Mouse (Mus musculus) neural tube, embryonic 12.5 days (tissue): ENCODE measurements around the gene Ston1. TPM values are rescaled to one million over a fixed set of nuclear protein-coding genes. Genes with fewer than 3 reads are reported as not detected.

Source experiments
- ATAC-seq: fragments of 200-750 bp; cut with Nextera tagmentation; 2 replicates; pipeline ENCODE4 v1.8.0; 2017; ENCODE audit warnings: low read depth, mild to moderate bottlenecking, moderate TSS enrichment, moderate library complexity; ENCODE audit not compliant: low FRiP score
- H3K27ac ChIP-seq: fragments of 300-500 bp; sonication (generic); 2 replicates; pipeline ENCODE4 v1.5.1; 2016
- H3K27me3 ChIP-seq: fragments of 300-500 bp; sonication (generic); replicated peaks from 2 replicates; pipeline ENCODE4 v1.6.1; 2016; ENCODE audit warnings: mild to moderate bottlenecking
- H3K36me3 ChIP-seq: fragments of 300-500 bp; sonication (generic); 2 replicates; pipeline ENCODE4 v1.6.1; 2016; ENCODE audit warnings: mild to moderate bottlenecking
- H3K4me1 ChIP-seq: fragments of 300-500 bp; sonication (generic); 2 replicates; pipeline ENCODE4 v1.6.1; 2016
- H3K4me2 ChIP-seq: fragments of 300-500 bp; sonication (generic); replicated peaks from 2 replicates; pipeline ENCODE4 v1.6.1; 2016; ENCODE audit warnings: mild to moderate bottlenecking
- H3K4me3 ChIP-seq: fragments of 300-500 bp; sonication (generic); 2 replicates; pipeline ENCODE4 v1.5.1; 2016
- H3K9ac ChIP-seq: fragments of 300-500 bp; sonication (generic); 2 replicates; pipeline ENCODE4 v1.6.1; 2016; ENCODE audit warnings: mild to moderate bottlenecking
- H3K9me3 ChIP-seq: fragments of 300-500 bp; sonication (generic); 2 replicates; pipeline ENCODE4 v1.6.1; 2016; ENCODE audit warnings: mild to moderate bottlenecking
- WGBS: fragments of 180-500 bp; shearing (Covaris S2); methylation state at CpG from one replicate; pipeline ENCODE4 v1.1.7; 2016; 5-methylcytosine and 5-hydroxymethylcytosine counted together
- polyA plus RNA-seq: library from polyadenylated mRNA; unstranded; fragments of >200 nt; fragmentation: Nextera tagmentation; extraction: Ambion mirVana; gene quantifications from 2 replicates; pipeline ENCODE4 v1.2.1, GENCODE M21; 2016

Gene Ston1
- polyA plus RNA-seq, 1 experiment from 2014 or later = 2.4 TPM

GRCm38 (mm10) chr17:88614234-88614633, 16.8 kb downstream of the Ston1 start:
- ATAC-seq = no peak
- Histone ChIP-seq H3K27me3 (no peaks in the 10 kb centered on the region), H3K4me1 (no peaks in the 10 kb centered on the region), H3K36me3 (no peaks in the 10 kb centered on the region), H3K9me3 (no peaks in the 10 kb centered on the region), H3K9ac (no peak overlapping the region), H3K4me2 (no peak overlapping the region), H3K4me3 (no peak overlapping the region), H3K27ac (no peak overlapping the region)
- 82% methylated on average over 3 of the region's 3 CpGs for WGBS

DNA sequence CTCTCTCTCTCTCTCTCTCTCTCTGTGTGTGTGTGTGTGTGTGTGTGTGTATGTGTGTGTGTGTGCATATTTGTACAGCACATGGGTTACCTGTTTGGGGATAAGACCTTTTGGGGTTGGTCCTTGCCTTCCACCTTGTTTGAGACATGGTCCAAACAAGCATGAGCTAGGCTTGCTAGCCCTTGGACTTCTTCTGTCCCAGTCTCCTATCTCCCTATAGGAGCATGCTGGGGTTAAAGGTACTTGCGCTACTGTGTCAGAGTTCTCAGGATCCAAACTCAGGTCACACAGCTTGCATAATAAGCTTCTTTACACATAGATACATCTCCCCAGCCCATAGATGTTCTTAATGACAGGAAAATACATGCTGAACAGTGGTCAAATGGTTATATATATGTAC, 17.2 kb downstream of the Ston1 start:
- no peak overlapping the region for H3K9ac ChIP-seq
- no peaks in the 10 kb centered on the region for H3K4me1 ChIP-seq
- WGBS = 93% methylated on average over 1 of the region's 1 CpGs
- no peak overlapping the region for H3K4me2 ChIP-seq
- H3K36me3 ChIP-seq = no peaks in the 10 kb centered on the region
- no peaks in the 10 kb centered on the region for H3K9me3 ChIP-seq
- no peaks in the 10 kb centered on the region for H3K27me3 ChIP-seq
- H3K27ac ChIP-seq = no peak overlapping the region
- H3K4me3 ChIP-seq = no peak overlapping the region
- ATAC-seq = no peak

DNA sequence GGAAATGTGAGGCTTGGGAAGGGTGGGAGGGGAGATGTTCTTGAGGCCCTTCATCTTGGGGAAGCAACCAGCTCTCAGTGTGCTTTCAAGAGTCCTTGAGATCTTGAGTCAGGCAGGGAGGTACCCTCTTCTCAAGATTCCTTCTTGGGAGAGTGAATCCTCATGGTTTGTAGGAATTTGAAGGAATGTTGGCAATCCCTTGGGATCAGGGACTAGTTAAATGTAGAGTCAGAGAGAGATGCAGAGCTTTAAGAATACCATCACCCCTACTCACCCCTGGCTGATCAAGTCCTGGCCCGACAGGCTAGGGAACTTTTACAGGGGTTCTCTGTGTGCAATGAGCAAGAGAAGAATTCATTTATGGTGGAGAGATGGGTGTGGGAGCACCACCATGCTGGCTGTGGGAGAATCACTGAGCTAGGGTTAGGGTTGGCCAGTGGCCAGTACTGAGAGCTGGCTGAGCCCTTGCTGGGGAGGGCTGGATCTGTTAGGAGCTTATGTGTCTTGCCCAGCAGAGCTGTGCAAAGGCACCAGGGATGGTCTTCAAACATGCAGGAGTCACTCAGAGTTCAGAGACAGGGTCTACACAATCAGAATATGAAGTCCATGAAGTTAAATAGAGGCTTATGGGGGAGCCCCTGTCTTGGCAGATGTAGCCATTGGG, 18.1 kb downstream of the Ston1 start:
- Histone ChIP-seq H3K36me3 (no peaks in the 10 kb centered on the region), H3K4me3 (no peak overlapping the region), H3K4me1 (no peaks in the 10 kb centered on the region), H3K4me2 (no peak overlapping the region), H3K9me3 (no peaks in the 10 kb centered on the region), H3K27ac (no peak overlapping the region), H3K9ac (no peak overlapping the region), H3K27me3 (no peaks in the 10 kb centered on the region)
- ATAC-seq = no peak
- 94% methylated on average over 1 of the region's 1 CpGs for WGBS

- Histone ChIP-seq H3K27ac (no peak overlapping the region), H3K4me3 (no peak overlapping the region), H3K27me3 (no peaks in the 10 kb centered on the region), H3K9ac (no peak overlapping the region), H3K4me2 (no peak overlapping the region), H3K36me3 (no peaks in the 10 kb centered on the region), H3K9me3 (no peaks in the 10 kb centered on the region), H3K4me1 (no peaks in the 10 kb centered on the region)
- 84% methylated on average over 4 of the region's 4 CpGs for WGBS
- ATAC-seq = no peak
Measured at GRCm38 (mm10) chr17:88620935-88621334, 23.5 kb downstream of the Ston1 start.

GRCm38 (mm10) chr17:88621374-88621773, 23.9 kb downstream of the Ston1 start:
- no peak for ATAC-seq

DNA sequence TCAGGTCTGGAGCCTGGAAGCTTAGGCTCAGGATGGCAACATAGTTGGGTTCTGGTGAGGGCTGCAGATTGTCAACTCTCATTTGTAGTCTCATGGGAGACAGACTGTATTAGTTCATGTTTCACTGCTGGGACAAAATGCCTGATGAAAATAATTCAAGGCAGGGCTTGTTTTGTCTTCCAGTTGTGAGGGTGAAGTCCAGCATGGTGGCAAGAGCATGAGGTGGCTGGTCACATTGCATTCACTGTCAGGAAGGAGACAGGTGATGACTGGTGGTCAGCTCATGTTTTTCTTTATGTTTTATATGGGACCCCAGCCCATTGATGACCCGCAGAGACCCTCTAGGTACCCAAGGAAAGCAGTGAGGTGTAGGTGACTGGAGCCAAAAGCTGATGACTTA, 25.2 kb downstream of the Ston1 start:
- Histone ChIP-seq H3K27ac (no peak overlapping the region), H3K9ac (no peak overlapping the region), H3K4me1 (peaks cover 8% of the 10 kb centered on the region), H3K9me3 (no peaks in the 10 kb centered on the region), H3K27me3 (no peaks in the 10 kb centered on the region), H3K4me3 (no peak overlapping the region), H3K4me2 (no peak overlapping the region), H3K36me3 (no peaks in the 10 kb centered on the region)
- ATAC-seq = no peak
- 93% methylated on average over 1 of the region's 1 CpGs for WGBS

More at GRCm38 (mm10) chr17:88621374-88621773, 23.9 kb downstream of the Ston1 start:
- H3K36me3 ChIP-seq = no peaks in the 10 kb centered on the region
- H3K4me3 ChIP-seq = no peak overlapping the region
- no peaks in the 10 kb centered on the region for H3K27me3 ChIP-seq
- WGBS = 85% methylated on average over 3 of the region's 3 CpGs
- H3K9me3 ChIP-seq = no peaks in the 10 kb centered on the region
- no peak overlapping the region for H3K4me2 ChIP-seq
- peaks cover 3% of the 10 kb centered on the region; the same call in 1 of the 2 replicates for H3K4me1 ChIP-seq
- no peak overlapping the region for H3K27ac ChIP-seq
- no peak overlapping the region for H3K9ac ChIP-seq

DNA sequence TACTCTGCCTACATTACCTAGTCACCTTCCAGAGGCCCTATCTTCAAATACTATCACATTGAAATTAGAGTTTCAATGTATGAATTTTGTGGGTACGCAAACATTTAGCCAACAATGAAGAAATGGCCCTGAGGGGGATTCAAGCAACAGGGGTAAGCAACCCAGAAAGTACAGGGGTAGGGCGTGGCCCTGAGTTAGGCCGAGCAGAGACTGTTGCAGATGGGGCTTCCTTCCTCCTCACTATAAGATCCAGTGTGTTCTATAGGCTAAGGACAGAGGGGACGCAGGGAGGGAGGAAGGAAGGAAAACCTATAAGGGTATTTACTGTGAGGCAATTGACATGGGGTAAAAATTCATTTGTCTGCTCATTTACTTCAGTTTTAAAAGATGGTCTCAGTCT, 26.9 kb downstream of the Ston1 start:
- Histone ChIP-seq H3K4me3 (no peak overlapping the region), H3K27me3 (no peaks in the 10 kb centered on the region), H3K4me2 (no peak overlapping the region), H3K9ac (no peak overlapping the region), H3K4me1 (peaks cover 14% of the 10 kb centered on the region), H3K9me3 (no peaks in the 10 kb centered on the region), H3K27ac (no peak overlapping the region), H3K36me3 (no peaks in the 10 kb centered on the region)
- ATAC-seq = no peak
- 88% methylated on average over 4 of the region's 4 CpGs for WGBS

- 92% methylated on average over 13 of the region's 13 CpGs for WGBS
- Histone ChIP-seq H3K4me3 (no peak overlapping the region), H3K36me3 (no peaks in the 10 kb centered on the region), H3K4me1 (peaks cover 21% of the 10 kb centered on the region), H3K9me3 (no peaks in the 10 kb centered on the region), H3K27me3 (no peaks in the 10 kb centered on the region), H3K4me2 (no peak overlapping the region), H3K27ac (no peak overlapping the region), H3K9ac (no peak overlapping the region)
- no peak for ATAC-seq
Measured at GRCm38 (mm10) chr17:88625350-88625749, 27.9 kb downstream of the Ston1 start.

GRCm38 (mm10) chr17:88625931-88626330, 28.4 kb downstream of the Ston1 start:
- Histone ChIP-seq H3K9me3 (no peaks in the 10 kb centered on the region), H3K27ac (no peak overlapping the region), H3K9ac (no peak overlapping the region), H3K4me1 (peaks cover 26% of the 10 kb centered on the region), H3K4me2 (no peak overlapping the region), H3K36me3 (no peaks in the 10 kb centered on the region), H3K27me3 (no peaks in the 10 kb centered on the region), H3K4me3 (no peak overlapping the region)
- ATAC-seq = no peak
- WGBS = 64% methylated on average over 7 of the region's 7 CpGs

DNA sequence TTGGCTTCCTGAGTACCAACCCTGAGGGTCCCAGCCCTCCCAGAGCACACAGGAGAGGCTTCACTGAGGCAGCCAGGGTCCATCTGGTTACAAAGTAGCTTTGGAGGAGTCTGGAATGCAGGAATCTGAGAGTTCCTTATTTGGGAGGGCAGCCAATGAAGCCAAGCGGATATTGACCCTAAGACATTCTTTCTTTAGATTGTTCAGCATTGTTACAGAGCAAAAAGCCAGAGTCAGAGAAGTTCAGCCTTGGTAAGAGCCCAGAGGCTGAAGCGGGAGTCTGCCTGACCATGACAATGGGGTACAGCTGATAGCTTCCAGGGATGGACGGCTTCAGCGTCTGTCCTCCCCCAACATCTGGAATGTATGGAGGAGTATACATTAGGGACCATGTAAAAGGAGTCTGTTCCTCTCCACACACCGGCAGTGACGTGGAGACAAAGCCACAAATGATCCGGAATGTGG, 28.9 kb downstream of the Ston1 start:
- Histone ChIP-seq H3K9ac (no peak overlapping the region), H3K36me3 (no peaks in the 10 kb centered on the region), H3K4me2 (no peak overlapping the region), H3K9me3 (no peaks in the 10 kb centered on the region), H3K4me3 (no peak overlapping the region), H3K27me3 (no peaks in the 10 kb centered on the region), H3K27ac (no peak overlapping the region), H3K4me1 (peaks cover 26% of the 10 kb centered on the region)
- WGBS = 38% methylated on average over 7 of the region's 7 CpGs
- ATAC-seq = no peak

DNA sequence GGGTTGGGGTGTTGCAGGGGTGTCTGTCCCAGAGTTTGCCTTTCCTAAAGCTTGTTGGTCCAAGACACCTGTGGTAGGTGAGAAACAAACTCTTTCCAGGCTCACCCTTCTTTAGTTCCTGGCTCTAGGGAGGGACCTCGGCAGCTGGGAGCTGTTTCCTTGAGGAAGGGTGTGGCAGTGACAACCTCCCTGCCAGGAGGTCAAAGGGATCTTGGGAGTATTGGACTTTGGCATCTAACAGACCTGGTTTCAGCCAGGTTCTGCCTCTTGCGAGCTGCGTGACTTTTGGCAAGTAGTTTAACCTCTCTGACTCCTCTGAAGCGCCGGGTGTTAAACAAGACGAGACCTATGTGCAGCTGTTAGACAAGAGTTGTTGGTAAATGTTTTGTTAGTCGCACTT, 29.7 kb downstream of the Ston1 start:
- no peak for ATAC-seq
- 82% methylated on average over 7 of the region's 7 CpGs for WGBS
- no peak overlapping the region for H3K4me3 ChIP-seq
- no peaks in the 10 kb centered on the region for H3K36me3 ChIP-seq
- no peak overlapping the region for H3K27ac ChIP-seq
- no peaks in the 10 kb centered on the region for H3K9me3 ChIP-seq
- H3K4me2 ChIP-seq = no peak overlapping the region
- H3K9ac ChIP-seq = no peak overlapping the region
- peaks cover 26% of the 10 kb centered on the region for H3K4me1 ChIP-seq
- no peaks in the 10 kb centered on the region for H3K27me3 ChIP-seq

DNA sequence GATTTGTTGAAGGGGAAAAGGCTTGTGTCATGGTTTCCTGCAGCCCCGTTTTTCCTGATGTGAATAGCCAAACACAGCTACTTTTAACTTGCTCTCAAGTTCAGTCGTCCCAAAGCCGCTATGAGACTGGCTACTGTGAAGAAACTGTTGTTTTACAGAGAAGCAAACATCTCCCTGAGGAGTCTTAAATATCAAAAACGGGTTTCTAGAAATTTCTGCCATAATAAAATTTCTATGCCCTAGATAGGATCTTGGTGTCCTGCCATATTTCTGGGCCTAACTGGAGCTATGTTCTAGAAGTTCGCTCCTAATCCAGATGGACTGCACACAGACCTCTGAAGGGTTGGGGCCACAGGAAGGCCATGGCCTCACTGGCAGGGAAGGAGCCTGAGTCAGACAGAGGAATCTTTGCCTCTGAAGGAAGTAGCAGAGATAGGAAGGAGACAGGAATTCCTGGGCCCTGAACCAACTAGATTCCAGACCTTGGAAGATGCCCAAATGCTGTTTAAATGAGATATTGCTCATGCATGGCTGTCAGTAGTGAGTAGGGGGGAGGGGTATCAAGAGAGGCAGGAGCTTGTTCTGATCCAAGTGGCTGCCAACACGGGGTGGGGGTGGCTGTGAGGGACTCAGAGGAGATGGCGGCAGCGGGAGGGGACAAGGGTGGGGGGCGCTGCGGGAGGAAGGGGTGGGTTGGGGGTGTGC, 31.3 kb downstream of the Ston1 start:
- ATAC-seq = no peak; the same call in 1 of the 2 replicates
- 0 out of 2 replicates have a peak overlapping the region, but pooled peaks have one; percentile 20 for H3K27ac ChIP-seq
- H3K4me1 ChIP-seq = peaks cover 26% of the 10 kb centered on the region
- no peaks in the 10 kb centered on the region for H3K36me3 ChIP-seq
- peak overlapping the region; percentile 20; the same call in 1 of the 2 replicates for H3K4me2 ChIP-seq
- 59% methylated on average over 10 of the region's 10 CpGs for WGBS
- no peak overlapping the region for H3K9ac ChIP-seq
- H3K4me3 ChIP-seq = no peak overlapping the region
- no peaks in the 10 kb centered on the region for H3K9me3 ChIP-seq
- no peaks in the 10 kb centered on the region for H3K27me3 ChIP-seq
